Mouse (Mus musculus): Measurements from ENCODE around the gene Gbe1. TPM values are rescaled to one million over a fixed set of nuclear protein-coding genes. Genes with fewer than 3 reads are reported as not detected.

Gbe1 gene
- polyA plus RNA-seq, 1 experiment from 2014 or later = 27.4 TPM

- Histone ChIP-seq H3K27me3 (ENCODE audit: control insufficient read depth, insufficient read depth, low read length) (no peaks in the 10 kb centered on the region), H3K4me3 (replicated peaks; ENCODE audit: low read length) (no peak overlapping the region), H3K27ac (ENCODE audit: low read length) (no peak overlapping the region), H3K9ac (ENCODE audit: low read length) (no peak overlapping the region), H3K4me2 (ENCODE audit: low read depth, low read length) (no peak overlapping the region), H3K9me3 (replicated peaks; ENCODE audit: control insufficient read depth, low read length) (no peaks in the 10 kb centered on the region), H3K4me1 (ENCODE audit: control insufficient read depth, insufficient read depth, low read length) (no peaks in the 10 kb centered on the region), H3K36me3 (ENCODE audit: control insufficient read depth, insufficient read depth, low read length) (no peaks in the 10 kb centered on the region)
- 30% methylated on average over 1 of the region's 1 CpGs for WGBS
- ATAC-seq (ENCODE audit: insufficient read depth, low FRiP score) = no peak
These were observed 30.7 kb downstream of the Gbe1 start for GRCm38 (mm10) chr16:70344496-70344895.

DNA sequence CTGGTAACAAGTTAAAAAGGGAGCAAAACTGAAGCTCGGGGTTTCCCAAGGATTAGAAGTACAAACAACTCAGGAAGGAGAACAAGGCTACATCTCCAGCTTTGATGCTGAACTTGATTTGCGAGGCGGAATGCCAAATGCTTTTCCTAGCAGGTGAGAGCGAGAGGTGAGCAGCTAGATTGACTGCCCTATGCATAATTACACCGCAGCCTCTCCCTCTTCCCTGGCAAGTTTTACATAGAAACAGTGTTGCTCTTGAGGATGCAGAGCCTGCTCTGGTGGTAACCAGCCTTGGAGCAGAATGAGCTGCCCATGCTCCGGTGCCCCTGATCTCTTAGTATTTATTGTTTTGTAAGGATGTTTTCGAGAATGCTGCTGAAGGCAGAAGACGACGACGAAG is 31.9 kb downstream of the Gbe1 start:
- WGBS = 77% methylated on average over 10 of the region's 10 CpGs
- Histone ChIP-seq H3K27ac (ENCODE audit: low read length) (no peak overlapping the region), H3K9ac (ENCODE audit: low read length) (no peak overlapping the region), H3K4me2 (ENCODE audit: low read depth, low read length) (no peak overlapping the region), H3K27me3 (ENCODE audit: control insufficient read depth, insufficient read depth, low read length) (no peaks in the 10 kb centered on the region), H3K9me3 (replicated peaks; ENCODE audit: control insufficient read depth, low read length) (no peaks in the 10 kb centered on the region), H3K4me1 (ENCODE audit: control insufficient read depth, insufficient read depth, low read length) (no peaks in the 10 kb centered on the region), H3K36me3 (ENCODE audit: control insufficient read depth, insufficient read depth, low read length) (no peaks in the 10 kb centered on the region), H3K4me3 (replicated peaks; ENCODE audit: low read length) (no peak overlapping the region)
- ATAC-seq (ENCODE audit: insufficient read depth, low FRiP score) = no peak

DNA sequence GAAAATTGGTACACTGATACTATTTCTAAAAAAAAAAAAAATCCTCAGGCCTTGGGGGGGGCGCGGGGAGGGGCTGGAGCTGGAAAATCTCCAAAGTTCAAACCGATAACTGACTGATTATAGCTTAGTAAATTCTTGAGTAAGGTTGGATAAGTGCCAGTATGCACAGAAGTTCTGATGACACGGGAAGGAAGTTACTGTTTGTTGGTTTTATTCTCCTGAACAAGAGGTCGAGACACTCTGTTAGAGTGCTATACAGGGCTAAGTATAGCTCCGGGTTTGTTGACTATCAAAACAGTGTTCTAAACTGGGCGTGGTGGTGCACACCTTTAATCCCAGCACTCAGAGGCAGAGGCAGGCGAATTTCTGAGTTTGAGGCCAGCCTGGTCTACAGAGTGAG is 36.3 kb downstream of the Gbe1 start:
- H3K27me3 ChIP-seq (ENCODE audit: control insufficient read depth, insufficient read depth, low read length) = no peaks in the 10 kb centered on the region
- WGBS = 71% methylated on average over 8 of the region's 8 CpGs
- no peak overlapping the region for H3K9ac ChIP-seq (ENCODE audit: low read length)
- H3K36me3 ChIP-seq (ENCODE audit: control insufficient read depth, insufficient read depth, low read length) = no peaks in the 10 kb centered on the region
- no peak overlapping the region for H3K4me2 ChIP-seq (ENCODE audit: low read depth, low read length)
- H3K9me3 ChIP-seq (replicated peaks; ENCODE audit: control insufficient read depth, low read length) = no peaks in the 10 kb centered on the region
- no peak overlapping the region for H3K4me3 ChIP-seq (replicated peaks; ENCODE audit: low read length)
- peaks cover 4% of the 10 kb centered on the region; the same call in 1 of the 2 replicates for H3K4me1 ChIP-seq (ENCODE audit: control insufficient read depth, insufficient read depth, low read length)
- no peak for ATAC-seq (ENCODE audit: insufficient read depth, low FRiP score)
- no peak overlapping the region for H3K27ac ChIP-seq (ENCODE audit: low read length)

DNA sequence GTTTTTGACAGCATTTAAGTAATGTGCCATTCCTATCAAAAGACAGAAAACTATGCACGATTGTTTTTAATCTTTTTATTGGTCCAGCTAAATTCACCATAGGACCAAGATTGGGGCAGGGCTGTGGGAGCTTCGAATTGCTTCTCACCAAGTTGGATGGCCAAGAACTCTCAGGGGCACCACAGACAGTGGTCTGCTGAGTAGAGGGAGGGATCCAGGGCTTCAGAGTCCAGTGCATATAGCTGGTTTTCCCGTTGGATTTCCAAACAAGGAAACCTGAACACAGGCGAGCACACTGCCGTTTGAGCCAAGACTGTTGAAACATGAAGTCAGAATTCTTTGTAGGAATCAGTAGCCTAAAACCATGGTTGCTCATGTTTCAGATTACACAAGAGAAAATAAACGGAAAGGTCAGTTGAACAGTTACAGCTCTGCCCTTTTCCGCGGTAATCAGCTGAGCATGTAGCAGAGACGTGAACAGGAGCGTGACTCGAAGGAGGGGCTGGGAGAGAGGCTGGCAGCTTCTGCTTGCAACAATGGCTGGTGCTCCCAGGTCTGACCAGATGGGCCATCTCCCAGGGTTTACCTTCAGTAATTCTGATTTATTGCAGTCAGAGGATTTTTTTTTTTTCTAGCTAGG is 38.0 kb downstream of the Gbe1 start:
- H3K4me2 ChIP-seq (ENCODE audit: low read depth, low read length) = peak overlapping the region; percentile 31; the same call in 1 of the 2 replicates
- 31% methylated on average over 11 of the region's 11 CpGs for WGBS
- H3K27ac ChIP-seq (ENCODE audit: low read length) = no peak overlapping the region; the same call in 1 of the 2 replicates

GRCm38 (mm10) chr16:70352571-70352970 is 38.8 kb downstream of the Gbe1 start:
- H3K9ac ChIP-seq (ENCODE audit: low read length) = no peak overlapping the region
- no peaks in the 10 kb centered on the region for H3K36me3 ChIP-seq (ENCODE audit: control insufficient read depth, insufficient read depth, low read length)
- peaks cover 4% of the 10 kb centered on the region; the same call in 1 of the 2 replicates for H3K4me1 ChIP-seq (ENCODE audit: control insufficient read depth, insufficient read depth, low read length)
- H3K27ac ChIP-seq (ENCODE audit: low read length) = no peak overlapping the region
- no peak overlapping the region for H3K4me2 ChIP-seq (ENCODE audit: low read depth, low read length)
- no peak for ATAC-seq (ENCODE audit: insufficient read depth, low FRiP score)
- H3K9me3 ChIP-seq (replicated peaks; ENCODE audit: control insufficient read depth, low read length) = no peaks in the 10 kb centered on the region
- WGBS = 33% methylated on average over 3 of the region's 3 CpGs
- no peaks in the 10 kb centered on the region for H3K27me3 ChIP-seq (ENCODE audit: control insufficient read depth, insufficient read depth, low read length)
- H3K4me3 ChIP-seq (replicated peaks; ENCODE audit: low read length) = no peak overlapping the region

More for the DNA sequence above, 38.0 kb downstream of the Gbe1 start:
- peaks cover 4% of the 10 kb centered on the region; the same call in 1 of the 2 replicates for H3K4me1 ChIP-seq (ENCODE audit: control insufficient read depth, insufficient read depth, low read length)
- no peak overlapping the region for H3K9ac ChIP-seq (ENCODE audit: low read length)
- H3K4me3 ChIP-seq (replicated peaks; ENCODE audit: low read length) = no peak overlapping the region
- H3K27me3 ChIP-seq (ENCODE audit: control insufficient read depth, insufficient read depth, low read length) = no peaks in the 10 kb centered on the region
- no peaks in the 10 kb centered on the region for H3K36me3 ChIP-seq (ENCODE audit: control insufficient read depth, insufficient read depth, low read length)
- ATAC-seq (ENCODE audit: insufficient read depth, low FRiP score) = peak; percentile 75; the same call in 1 of the 2 replicates
- H3K9me3 ChIP-seq (replicated peaks; ENCODE audit: control insufficient read depth, low read length) = no peaks in the 10 kb centered on the region

- H3K9ac ChIP-seq (ENCODE audit: low read length) = no peak overlapping the region
- H3K27me3 ChIP-seq (ENCODE audit: control insufficient read depth, insufficient read depth, low read length) = no peaks in the 10 kb centered on the region
- peaks cover 4% of the 10 kb centered on the region; the same call in 1 of the 2 replicates for H3K4me1 ChIP-seq (ENCODE audit: control insufficient read depth, insufficient read depth, low read length)
- 41% methylated on average over 2 of the region's 2 CpGs for WGBS
- no peaks in the 10 kb centered on the region for H3K36me3 ChIP-seq (ENCODE audit: control insufficient read depth, insufficient read depth, low read length)
- H3K9me3 ChIP-seq (replicated peaks; ENCODE audit: control insufficient read depth, low read length) = no peaks in the 10 kb centered on the region
- H3K4me2 ChIP-seq (ENCODE audit: low read depth, low read length) = no peak overlapping the region
- no peak overlapping the region for H3K4me3 ChIP-seq (replicated peaks; ENCODE audit: low read length)
- ATAC-seq (ENCODE audit: insufficient read depth, low FRiP score) = no peak
- no peak overlapping the region for H3K27ac ChIP-seq (ENCODE audit: low read length)
These were observed 39.3 kb downstream of the Gbe1 start for GRCm38 (mm10) chr16:70353058-70353457.

- no peak overlapping the region for H3K4me2 ChIP-seq (ENCODE audit: low read depth, low read length)
- no peak overlapping the region for H3K27ac ChIP-seq (ENCODE audit: low read length)
- peaks cover 7% of the 10 kb centered on the region for H3K9me3 ChIP-seq (replicated peaks; ENCODE audit: control insufficient read depth, low read length)
- H3K4me1 ChIP-seq (ENCODE audit: control insufficient read depth, insufficient read depth, low read length) = no peaks in the 10 kb centered on the region
- no peaks in the 10 kb centered on the region for H3K36me3 ChIP-seq (ENCODE audit: control insufficient read depth, insufficient read depth, low read length)
- WGBS = 85% methylated on average over 6 of the region's 6 CpGs
- no peak overlapping the region for H3K4me3 ChIP-seq (replicated peaks; ENCODE audit: low read length)
- ATAC-seq (ENCODE audit: insufficient read depth, low FRiP score) = no peak
- no peaks in the 10 kb centered on the region for H3K27me3 ChIP-seq (ENCODE audit: control insufficient read depth, insufficient read depth, low read length)
- H3K9ac ChIP-seq (ENCODE audit: low read length) = no peak overlapping the region
These were observed 44.6 kb downstream of the Gbe1 start for GRCm38 (mm10) chr16:70358326-70358725.

DNA sequence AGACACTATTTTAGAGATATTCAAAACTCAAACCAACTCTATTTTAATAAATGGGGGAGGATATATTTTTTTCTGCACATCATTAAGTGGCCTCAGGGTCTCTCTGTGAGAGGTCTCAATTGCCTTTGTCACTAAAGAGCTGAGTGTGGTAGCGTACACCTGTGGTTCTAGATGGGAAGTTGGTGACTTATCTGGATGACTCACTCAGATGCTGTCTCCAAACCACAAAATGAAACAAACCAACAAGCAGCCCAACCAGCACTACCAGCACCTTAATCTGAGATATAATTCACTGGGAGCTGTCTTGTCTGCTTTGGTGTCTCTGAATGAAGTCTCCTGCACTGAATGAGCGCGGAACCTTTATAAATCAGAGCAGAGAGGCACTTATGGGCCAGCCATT is 51.5 kb downstream of the Gbe1 start:
- Histone ChIP-seq H3K4me2 (ENCODE audit: low read depth, low read length) (no peak overlapping the region), H3K9me3 (replicated peaks; ENCODE audit: control insufficient read depth, low read length) (no peaks in the 10 kb centered on the region), H3K36me3 (ENCODE audit: control insufficient read depth, insufficient read depth, low read length) (no peaks in the 10 kb centered on the region), H3K27me3 (ENCODE audit: control insufficient read depth, insufficient read depth, low read length) (no peaks in the 10 kb centered on the region), H3K4me3 (replicated peaks; ENCODE audit: low read length) (no peak overlapping the region), H3K4me1 (ENCODE audit: control insufficient read depth, insufficient read depth, low read length) (no peaks in the 10 kb centered on the region), H3K9ac (ENCODE audit: low read length) (no peak overlapping the region), H3K27ac (ENCODE audit: low read length) (no peak overlapping the region)
- no peak for ATAC-seq (ENCODE audit: insufficient read depth, low FRiP score)
- 80% methylated on average over 3 of the region's 3 CpGs for WGBS

- Histone ChIP-seq H3K27me3 (ENCODE audit: control insufficient read depth, insufficient read depth, low read length) (no peaks in the 10 kb centered on the region), H3K9me3 (replicated peaks; ENCODE audit: control insufficient read depth, low read length) (no peaks in the 10 kb centered on the region), H3K9ac (ENCODE audit: low read length) (no peak overlapping the region), H3K4me1 (ENCODE audit: control insufficient read depth, insufficient read depth, low read length) (no peaks in the 10 kb centered on the region), H3K4me3 (replicated peaks; ENCODE audit: low read length) (no peak overlapping the region), H3K36me3 (ENCODE audit: control insufficient read depth, insufficient read depth, low read length) (no peaks in the 10 kb centered on the region), H3K27ac (ENCODE audit: low read length) (no peak overlapping the region), H3K4me2 (ENCODE audit: low read depth, low read length) (no peak overlapping the region)
- WGBS = 70% methylated on average over 2 of the region's 2 CpGs
- no peak for ATAC-seq (ENCODE audit: insufficient read depth, low FRiP score)
These were observed 67.3 kb downstream of the Gbe1 start for GRCm38 (mm10) chr16:70381045-70381444.
